Mouse (Mus musculus): ENCODE measurements around the gene Hfm1. TPM values are rescaled to one million over a fixed set of nuclear protein-coding genes. Genes with fewer than 3 reads are reported as not detected.

The Hfm1 gene
- 0.08 and 0.10 TPM in 2 replicates for polyA plus RNA-seq (2015; fragmentation: Nextera tagmentation; extraction: Ambion mirVana)

DNA sequence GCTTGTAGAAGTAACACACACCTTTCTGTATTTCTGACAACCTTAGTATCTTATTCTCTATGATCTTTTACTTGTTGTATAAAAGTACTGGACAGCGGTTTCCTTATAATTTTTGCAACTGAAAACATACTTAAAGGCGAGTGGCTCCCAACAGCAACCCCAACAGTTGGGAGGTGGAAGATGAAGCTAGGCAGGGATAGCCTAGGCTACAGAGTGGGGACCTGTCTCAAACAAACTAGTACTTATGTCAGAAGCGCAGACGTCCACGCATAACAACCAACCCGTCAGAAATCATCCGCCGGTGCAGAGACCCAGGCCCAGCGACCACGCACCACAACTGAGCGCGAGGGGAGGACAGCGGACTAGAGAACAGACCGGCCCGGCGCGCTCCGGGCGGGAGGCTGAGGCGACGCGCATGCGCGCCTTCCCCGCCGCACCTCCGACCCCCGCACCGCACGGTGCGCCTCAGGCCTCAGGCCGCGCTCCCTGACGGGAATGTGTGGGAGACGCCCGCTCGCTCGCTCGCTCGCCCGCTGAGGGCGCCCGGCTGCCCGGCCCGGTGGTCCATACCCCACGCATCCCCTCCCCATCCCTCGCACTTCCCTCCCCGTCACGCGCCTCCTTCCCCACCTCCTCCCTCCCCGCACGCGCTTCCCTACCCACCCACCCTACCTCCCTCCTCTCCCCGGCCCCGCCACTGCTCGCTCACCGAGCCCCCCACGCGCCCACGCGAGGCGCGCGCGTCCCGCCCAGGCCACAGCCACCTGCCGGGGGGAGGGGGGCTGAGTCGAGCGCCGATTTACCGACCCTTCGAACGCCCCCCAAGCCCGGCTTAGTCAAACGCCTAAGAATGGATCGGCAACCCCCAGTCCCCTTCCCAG, at the start of gene Hfm1:
TSS of gene Hfm1 (minus strand) at position 834 of the 881 bp plus-strand sequence.
- DNase-seq (ENCODE audit: low spot score): peak; percentile 64

DNA sequence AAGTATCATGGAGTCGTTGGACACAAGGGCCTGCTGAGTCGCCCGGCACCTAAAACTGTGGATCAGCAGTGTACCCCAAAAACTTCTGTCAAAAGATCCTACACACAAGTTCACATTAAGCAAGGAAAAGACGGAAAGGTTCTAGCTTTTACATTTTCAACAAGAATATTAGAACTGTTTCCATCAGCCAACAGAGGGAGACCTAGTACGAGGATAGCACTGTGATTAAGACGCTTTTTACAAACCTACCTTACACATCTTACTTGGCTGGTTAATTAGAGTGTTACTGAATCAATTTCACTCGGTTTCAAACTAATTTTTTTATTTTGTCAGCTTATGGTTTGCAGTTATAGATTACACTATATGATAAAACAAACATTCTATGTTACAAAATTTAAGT, 47.8 kb upstream of the Hfm1 start:
- Histone ChIP-seq H3K9ac (replicated peaks; ENCODE audit: low read depth) (no peak overlapping the region), H3K4me2 (replicated peaks; ENCODE audit: low read depth, low read length) (no peak overlapping the region), H3K4me1 (ENCODE audit: insufficient read depth, low read depth, low read length) (no peaks in the 10 kb centered on the region), H3K4me3 (ENCODE audit: low read depth, low read length) (no peak overlapping the region), H3K36me3 (ENCODE audit: insufficient read depth, low read length) (peaks cover 4% of the 10 kb centered on the region; the same call in 1 of the 2 replicates), H3K9me3 (ENCODE audit: low read length) (no peaks in the 10 kb centered on the region), H3K27ac (ENCODE audit: low read length) (no peak overlapping the region), H3K27me3 (replicated peaks; ENCODE audit: insufficient read depth, low read length) (no peaks in the 10 kb centered on the region)
- WGBS: 84% methylated on average over 7 of the region's 7 CpGs
- DNase-seq (ENCODE audit: low spot score): no peak
- no peak for ATAC-seq
- TF ChIP-seq CTCF (IDR thresholded peaks at IDR 0.05) (peak; percentile 55), EP300 (IDR thresholded peaks at IDR 0.05) (no peak)

More for the DNA sequence above, at the start of gene Hfm1:
- Histone ChIP-seq H3K4me2 (replicated peaks; ENCODE audit: low read depth, low read length) (peak within 1 kb of the TSS; percentile 87), H3K27ac (ENCODE audit: low read length) (no peak within 1 kb of the TSS), H3K9me3 (ENCODE audit: low read length) (no peaks in the 10 kb centered on the region), H3K4me3 (ENCODE audit: low read depth, low read length) (peak within 1 kb of the TSS; percentile 41), H3K36me3 (ENCODE audit: insufficient read depth, low read length) (no peaks in the 10 kb centered on the region), H3K9ac (replicated peaks; ENCODE audit: low read depth) (peak within 1 kb of the TSS; percentile 23; the same call in 1 of the 2 replicates), H3K27me3 (replicated peaks; ENCODE audit: insufficient read depth, low read length) (no peaks in the 10 kb centered on the region), H3K4me1 (ENCODE audit: insufficient read depth, low read depth, low read length) (peaks cover 4% of the 10 kb centered on the region; the same call in 1 of the 2 replicates)
- ATAC-seq: peak; percentile 77
- TF ChIP-seq EP300 (IDR thresholded peaks at IDR 0.05): no peak
- TF ChIP-seq CTCF (IDR thresholded peaks at IDR 0.05): no peak
- WGBS: 2% methylated on average over 33 of the region's 76 CpGs

DNA sequence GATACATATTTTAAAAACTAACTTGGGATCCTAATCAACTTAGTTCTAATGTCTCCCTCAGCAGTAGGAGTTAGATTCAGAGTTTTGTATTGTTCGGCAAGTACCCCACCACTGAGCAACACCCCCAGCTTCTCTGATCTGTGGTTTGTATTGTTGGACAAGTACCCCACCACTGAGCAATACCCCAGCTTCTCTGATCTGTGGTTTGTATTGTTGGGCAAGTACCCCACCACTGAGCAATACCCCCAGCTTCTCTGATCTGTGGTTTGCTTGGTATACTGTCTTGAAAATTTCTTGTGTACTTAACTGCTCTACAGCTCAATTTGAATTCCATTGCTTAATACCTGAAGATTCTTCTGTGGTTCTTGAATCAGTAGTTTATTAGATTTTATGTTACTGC, 41.5 kb upstream of the Hfm1 start:
- DNase-seq (ENCODE audit: low spot score) (no peak), ATAC-seq (no peak)
- Histone ChIP-seq H3K27me3 (replicated peaks; ENCODE audit: insufficient read depth, low read length) (no peaks in the 10 kb centered on the region), H3K4me1 (ENCODE audit: insufficient read depth, low read depth, low read length) (no peaks in the 10 kb centered on the region), H3K36me3 (ENCODE audit: insufficient read depth, low read length) (no peaks in the 10 kb centered on the region), H3K4me2 (replicated peaks; ENCODE audit: low read depth, low read length) (no peak overlapping the region), H3K9me3 (ENCODE audit: low read length) (no peaks in the 10 kb centered on the region), H3K9ac (replicated peaks; ENCODE audit: low read depth) (no peak overlapping the region), H3K27ac (ENCODE audit: low read length) (no peak overlapping the region), H3K4me3 (ENCODE audit: low read depth, low read length) (no peak overlapping the region)
- whole genome bisulfite sequencing: 81% methylated on average over 1 of the region's 1 CpGs
- TF ChIP-seq EP300 (IDR thresholded peaks at IDR 0.05): no peak
- TF ChIP-seq CTCF (IDR thresholded peaks at IDR 0.05): no peak

DNA sequence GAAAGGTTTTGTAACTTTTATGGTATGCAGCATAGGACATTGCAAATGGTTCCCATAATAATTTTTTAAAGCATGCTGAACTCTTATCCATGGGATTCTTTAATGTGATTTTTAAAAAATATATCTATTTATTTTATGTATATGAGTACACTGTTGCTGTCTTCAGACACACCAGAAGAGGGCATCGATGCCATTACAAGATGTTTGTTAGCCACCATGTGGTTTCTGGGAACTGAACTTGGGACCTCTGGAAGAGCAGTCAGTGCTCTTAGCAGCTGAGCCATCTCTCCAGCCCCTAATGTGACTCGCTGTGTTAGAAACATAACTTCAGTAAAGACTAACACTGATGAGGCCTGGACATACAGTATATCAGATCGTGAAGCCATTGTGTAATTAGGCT, 40.3 kb upstream of the Hfm1 start:
- 80% methylated on average over 3 of the region's 3 CpGs for WGBS
- no peaks in the 10 kb centered on the region for H3K27me3 ChIP-seq (replicated peaks; ENCODE audit: insufficient read depth, low read length)
- TF ChIP-seq CTCF (IDR thresholded peaks at IDR 0.05) (peak; percentile 18), EP300 (IDR thresholded peaks at IDR 0.05) (no peak)

DNA sequence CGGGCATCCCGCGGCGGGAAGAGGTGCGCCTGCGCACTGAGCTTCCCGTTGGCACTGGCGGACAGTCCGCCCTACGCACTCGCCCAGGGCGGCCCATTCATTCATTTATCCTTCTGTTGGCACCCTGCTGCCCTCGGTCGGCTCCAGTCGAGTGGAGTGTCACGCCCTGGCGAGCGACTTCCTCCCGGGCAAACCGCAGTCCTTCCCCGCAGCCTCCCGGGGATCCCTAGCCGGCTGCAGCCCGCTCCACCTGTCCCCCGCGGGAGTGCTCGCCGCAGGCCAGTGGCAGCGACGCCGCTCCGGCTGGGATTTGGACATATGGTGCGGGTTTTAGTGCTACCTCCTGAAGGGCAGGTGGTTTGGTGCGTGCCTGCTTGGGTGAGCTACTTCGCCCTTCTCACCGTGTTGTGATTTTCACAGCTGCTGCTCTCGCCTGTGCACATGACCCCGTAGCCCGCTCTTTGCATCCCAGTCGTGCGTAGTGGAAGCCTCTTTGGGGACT, 38.4 kb upstream of the Hfm1 start:
- no peak for TF ChIP-seq EP300 (IDR thresholded peaks at IDR 0.05)
- no peak for TF ChIP-seq CTCF (IDR thresholded peaks at IDR 0.05)
- Histone ChIP-seq H3K27me3 (replicated peaks; ENCODE audit: insufficient read depth, low read length) (no peaks in the 10 kb centered on the region), H3K4me2 (replicated peaks; ENCODE audit: low read depth, low read length) (peak overlapping the region; percentile 98), H3K9ac (replicated peaks; ENCODE audit: low read depth) (peak overlapping the region; percentile 46; the same call in 1 of the 2 replicates), H3K9me3 (ENCODE audit: low read length) (no peaks in the 10 kb centered on the region), H3K27ac (ENCODE audit: low read length) (no peak overlapping the region), H3K4me3 (ENCODE audit: low read depth, low read length) (peak overlapping the region; percentile 82), H3K36me3 (ENCODE audit: insufficient read depth, low read length) (no peaks in the 10 kb centered on the region), H3K4me1 (ENCODE audit: insufficient read depth, low read depth, low read length) (no peaks in the 10 kb centered on the region)
- DNase-seq (ENCODE audit: low spot score) (no peak), ATAC-seq (peak; percentile 85)
- WGBS: 0% methylated on average over 41 of the region's 41 CpGs

More for the DNA sequence above, 40.3 kb upstream of the Hfm1 start:
- Histone ChIP-seq H3K4me2 (replicated peaks; ENCODE audit: low read depth, low read length) (no peak overlapping the region), H3K9ac (replicated peaks; ENCODE audit: low read depth) (no peak overlapping the region), H3K27ac (ENCODE audit: low read length) (no peak overlapping the region), H3K4me1 (ENCODE audit: insufficient read depth, low read depth, low read length) (no peaks in the 10 kb centered on the region), H3K36me3 (ENCODE audit: insufficient read depth, low read length) (no peaks in the 10 kb centered on the region), H3K9me3 (ENCODE audit: low read length) (no peaks in the 10 kb centered on the region), H3K4me3 (ENCODE audit: low read depth, low read length) (no peak overlapping the region)
- DNase-seq (ENCODE audit: low spot score) (peak; percentile 30), ATAC-seq (no peak)

Data from lung, postnatal 0 days (tissue).